Mouse (Mus musculus): ENCODE data around the gene Tescl.

DNA sequence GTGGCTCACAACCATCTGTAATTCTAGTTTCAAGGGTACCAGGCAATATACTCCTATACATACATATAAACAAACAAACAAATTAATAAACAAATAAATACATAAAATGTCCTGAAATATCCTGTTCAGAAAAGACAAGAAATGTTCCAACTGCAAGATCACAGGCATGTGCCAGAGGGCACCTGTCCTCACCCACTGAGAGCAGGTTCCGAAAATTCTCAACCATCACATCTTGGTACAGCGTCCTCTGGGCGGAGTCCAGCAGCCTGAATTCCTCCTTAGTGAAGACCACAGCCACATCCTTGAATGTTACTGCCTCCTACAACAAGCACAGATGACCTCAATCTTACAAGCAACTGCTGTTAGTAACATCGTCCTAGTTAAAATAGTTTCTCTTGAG, 39.0 kb downstream of the Tescl start:
- TF ChIP-seq POLR2A (IDR thresholded peaks at IDR 0.05; ENCODE audit: low read depth, low read length) (no peak), CTCF (IDR thresholded peaks at IDR 0.05; ENCODE audit: borderline replicate concordance, insufficient read depth, low read length) (no peak)

Data from embryonic fibroblast, embryonic 13.5 days (primary cell).